Mouse (Mus musculus): Measurements from ENCODE around the gene Adap2. TPM values are rescaled to one million over a fixed set of nuclear protein-coding genes. Genes with fewer than 3 reads are reported as not detected.
"Not testable (repeated sequence)": the region's sequence is repeated elsewhere in the genome, so short reads cannot be mapped to it uniquely, and the experiment has no call there.

The Adap2 gene
- polyA plus RNA-seq, 1 experiment, result 7.0 TPM

DNA sequence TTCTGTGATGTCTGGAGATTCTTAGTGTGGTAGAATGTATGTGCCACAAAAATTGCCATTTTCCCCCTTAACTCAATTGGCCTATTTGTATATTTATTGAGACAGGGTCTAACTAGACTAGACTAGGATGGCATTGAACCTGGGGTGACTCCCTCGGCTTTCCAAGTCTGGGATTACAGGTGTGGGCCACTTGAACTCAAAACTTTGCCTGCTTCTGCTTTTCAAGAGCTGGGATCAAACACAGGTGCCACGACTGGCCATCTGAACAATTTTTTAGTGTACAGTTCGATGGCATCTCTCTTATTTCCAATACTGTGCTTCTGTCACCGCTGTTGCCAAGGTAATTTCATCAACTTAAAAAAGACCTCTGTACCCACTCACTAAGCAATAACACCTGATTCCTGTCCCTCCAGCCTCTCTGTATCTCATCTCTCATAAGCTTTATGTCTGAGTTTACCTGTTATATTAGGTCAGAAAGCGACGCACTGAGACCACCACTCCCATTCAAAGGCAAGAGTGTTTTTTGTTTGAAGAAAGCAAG is 30.7 kb downstream of the Adap2 start:
- H3K4me3 ChIP-seq (replicated peaks; ENCODE audit: extremely low read depth, low read depth, low read length), result peak overlapping the region; percentile 34
- 73% methylated on average over 6 of the region's 6 CpGs for WGBS
- no peak for TF ChIP-seq POLR2A (IDR thresholded peaks at IDR 0.05; ENCODE audit: borderline replicate concordance, extremely low read depth, low read depth, low read length)
- TF ChIP-seq CTCF (IDR thresholded peaks at IDR 0.05; ENCODE audit: insufficient read depth, low read length), result no peak
- peaks cover 2% of the 10 kb centered on the region; the same call in 1 of the 2 replicates for H3K4me1 ChIP-seq (ENCODE audit: control insufficient read depth, insufficient read depth, low read length)
- DNase-seq, result no peak

DNA sequence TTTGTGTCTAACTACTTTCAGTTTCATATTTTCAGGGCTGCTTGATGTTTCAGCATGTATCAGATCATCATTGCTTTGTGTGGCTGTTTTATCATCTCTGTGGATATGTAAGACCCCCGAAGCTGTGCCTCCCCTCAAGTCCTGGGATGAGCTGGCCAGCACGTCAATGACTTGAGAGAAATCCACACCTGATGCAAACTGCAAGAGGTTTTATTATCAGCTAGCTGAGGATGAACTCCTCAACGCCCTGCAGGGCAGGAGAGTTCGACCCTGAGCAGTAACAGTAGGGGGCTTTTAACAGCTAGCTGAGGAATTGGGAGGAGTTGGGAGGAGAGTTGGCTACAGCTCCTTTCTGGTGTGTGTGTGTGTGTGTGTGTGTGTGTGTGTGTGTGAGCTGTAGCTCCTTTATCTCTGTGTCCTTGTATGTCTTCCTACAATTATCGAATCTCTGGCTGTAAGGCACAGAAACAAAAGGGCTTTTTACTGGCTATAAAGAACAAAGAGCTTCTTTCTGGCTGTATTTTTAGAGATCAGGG is 31.6 kb downstream of the Adap2 start:
- not testable (repeated sequence) for H3K4me1 ChIP-seq (ENCODE audit: control insufficient read depth, insufficient read depth, low read length); H3K4me3 ChIP-seq (replicated peaks; ENCODE audit: extremely low read depth, low read depth, low read length); DNase-seq
- WGBS, result 58% methylated on average over 5 of the region's 5 CpGs

DNA sequence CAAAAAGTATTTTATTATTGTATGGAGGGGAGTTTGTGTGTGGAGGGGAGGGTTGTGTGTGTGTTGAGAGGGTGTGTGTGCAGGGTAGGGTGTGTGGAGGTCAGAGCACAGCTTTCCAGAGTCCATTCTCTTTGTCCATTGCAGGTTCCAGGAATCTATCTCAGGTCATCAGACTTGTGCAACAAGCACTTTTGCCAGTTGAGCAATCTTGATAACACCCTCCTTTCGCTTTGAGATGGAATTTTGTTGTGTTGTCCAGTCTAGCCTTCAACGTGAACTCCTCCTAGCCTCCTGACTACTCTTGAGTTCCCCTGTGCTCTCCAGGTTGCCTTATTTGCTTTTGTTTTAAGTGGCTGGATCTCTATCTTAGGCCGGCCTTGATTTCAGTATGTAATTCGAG is 36.4 kb downstream of the Adap2 start:
- peak; percentile 37 for DNase-seq
- no peaks in the 10 kb centered on the region for H3K4me1 ChIP-seq (ENCODE audit: control insufficient read depth, insufficient read depth, low read length)
- 52% methylated on average over 4 of the region's 4 CpGs for WGBS
- TF ChIP-seq CTCF (IDR thresholded peaks at IDR 0.05; ENCODE audit: insufficient read depth, low read length) (no peak), POLR2A (IDR thresholded peaks at IDR 0.05; ENCODE audit: borderline replicate concordance, extremely low read depth, low read depth, low read length) (no peak)
- H3K4me3 ChIP-seq (replicated peaks; ENCODE audit: extremely low read depth, low read depth, low read length), result no peak overlapping the region

DNA sequence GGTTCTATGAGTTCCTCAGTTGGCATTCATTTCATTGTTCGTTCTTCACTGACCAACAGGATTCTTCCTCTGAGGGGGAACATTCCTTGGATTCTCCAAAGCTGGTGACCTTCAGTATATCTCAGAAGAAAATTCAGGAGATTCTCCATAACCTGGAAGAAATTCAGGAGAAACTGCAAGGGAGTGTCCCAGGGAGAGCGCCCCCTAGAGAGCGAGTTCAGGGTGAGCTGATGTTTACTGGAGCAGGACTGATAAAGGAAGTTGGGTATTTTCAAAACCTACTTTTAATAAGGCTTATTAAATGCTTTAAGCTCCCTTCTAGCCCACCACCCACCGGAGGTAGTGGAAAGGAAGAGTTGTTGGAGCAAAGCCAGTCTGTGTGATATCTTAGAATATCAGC is 39.9 kb downstream of the Adap2 start:
- WGBS, result 76% methylated on average over 4 of the region's 4 CpGs
- no peak for DNase-seq
- Histone ChIP-seq H3K4me1 (ENCODE audit: control insufficient read depth, insufficient read depth, low read length) (no peaks in the 10 kb centered on the region), H3K4me3 (replicated peaks; ENCODE audit: extremely low read depth, low read depth, low read length) (no peak overlapping the region)
- TF ChIP-seq POLR2A (IDR thresholded peaks at IDR 0.05; ENCODE audit: borderline replicate concordance, extremely low read depth, low read depth, low read length) (no peak), CTCF (IDR thresholded peaks at IDR 0.05; ENCODE audit: insufficient read depth, low read length) (no peak)

DNA sequence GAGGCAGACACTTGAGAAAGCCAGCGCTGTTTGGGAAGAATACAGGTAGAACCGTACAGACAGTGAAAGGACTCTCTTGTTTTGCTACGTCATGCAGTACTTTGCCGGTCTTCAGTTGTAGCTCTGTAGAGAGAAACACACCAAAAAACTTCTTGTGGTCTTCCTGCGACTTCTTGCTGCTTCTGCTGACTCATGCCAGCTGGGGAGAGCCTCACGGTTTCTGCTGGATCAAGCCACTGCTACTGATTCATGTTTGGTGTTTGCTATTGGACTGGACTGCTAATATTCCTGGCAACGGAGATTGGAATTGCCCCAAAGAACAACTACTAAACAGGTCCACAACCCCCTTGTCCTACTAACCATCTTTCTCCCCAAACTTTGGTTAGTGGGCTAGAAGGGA is 42.4 kb downstream of the Adap2 start:
- no peak for TF ChIP-seq POLR2A (IDR thresholded peaks at IDR 0.05; ENCODE audit: borderline replicate concordance, extremely low read depth, low read depth, low read length)
- no peak for TF ChIP-seq CTCF (IDR thresholded peaks at IDR 0.05; ENCODE audit: insufficient read depth, low read length)
- H3K4me3 ChIP-seq (replicated peaks; ENCODE audit: extremely low read depth, low read depth, low read length), result no peak overlapping the region
- DNase-seq, result no peak
- H3K4me1 ChIP-seq (ENCODE audit: control insufficient read depth, insufficient read depth, low read length), result no peaks in the 10 kb centered on the region
- 84% methylated on average over 7 of the region's 7 CpGs for WGBS

DNA sequence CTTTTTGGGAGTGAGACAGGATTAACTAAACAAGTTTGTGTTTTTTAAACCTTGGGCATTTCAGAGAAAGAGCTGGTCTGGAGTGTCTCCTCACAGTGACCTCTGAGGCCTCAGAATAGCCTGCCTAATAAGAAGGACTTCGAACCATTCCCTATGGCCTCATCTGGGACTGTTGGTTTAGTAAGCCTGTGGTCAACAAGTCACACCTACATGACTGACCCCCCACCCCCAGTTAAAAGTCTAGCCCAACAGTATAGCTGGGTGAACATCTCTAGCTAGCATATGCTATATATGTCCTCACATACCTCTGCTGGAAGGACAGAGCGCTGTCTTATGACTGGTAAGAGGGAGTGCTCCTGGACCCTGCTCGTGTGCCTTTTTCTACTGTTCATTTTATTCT is 45.4 kb downstream of the Adap2 start:
- 96% methylated on average over 3 of the region's 3 CpGs for WGBS
- no peak for DNase-seq

DNA sequence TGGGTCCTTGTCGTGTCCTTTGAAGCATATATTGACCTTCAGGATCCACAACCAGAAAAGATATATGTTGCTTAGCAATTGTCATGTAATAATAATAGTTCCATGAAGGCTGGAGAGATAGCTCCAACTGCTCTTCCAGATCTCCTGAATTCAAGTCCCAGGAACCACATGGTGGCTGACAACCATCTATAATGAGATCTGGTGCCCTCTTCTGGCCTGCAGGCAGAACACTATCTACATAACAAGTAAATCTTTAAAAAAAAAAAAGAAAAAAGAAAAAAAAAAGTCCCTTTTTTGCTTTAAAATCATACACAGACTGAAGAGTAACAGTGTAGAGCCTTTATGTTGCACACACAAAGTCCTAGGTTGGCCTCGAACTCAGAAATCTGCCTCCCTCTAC is 45.9 kb downstream of the Adap2 start:
- WGBS, result 99% methylated on average over 2 of the region's 2 CpGs
- no peak overlapping the region for H3K4me3 ChIP-seq (replicated peaks; ENCODE audit: extremely low read depth, low read depth, low read length)
- TF ChIP-seq CTCF (IDR thresholded peaks at IDR 0.05; ENCODE audit: insufficient read depth, low read length) (no peak), POLR2A (IDR thresholded peaks at IDR 0.05; ENCODE audit: borderline replicate concordance, extremely low read depth, low read depth, low read length) (no peak)
- no peak for DNase-seq
- H3K4me1 ChIP-seq (ENCODE audit: control insufficient read depth, insufficient read depth, low read length), result no peaks in the 10 kb centered on the region

More for the DNA sequence above, 45.4 kb downstream of the Adap2 start:
- TF ChIP-seq POLR2A (IDR thresholded peaks at IDR 0.05; ENCODE audit: borderline replicate concordance, extremely low read depth, low read depth, low read length) (no peak), CTCF (IDR thresholded peaks at IDR 0.05; ENCODE audit: insufficient read depth, low read length) (no peak)
- H3K4me1 ChIP-seq (ENCODE audit: control insufficient read depth, insufficient read depth, low read length), result no peaks in the 10 kb centered on the region
- no peak overlapping the region for H3K4me3 ChIP-seq (replicated peaks; ENCODE audit: extremely low read depth, low read depth, low read length)

DNA sequence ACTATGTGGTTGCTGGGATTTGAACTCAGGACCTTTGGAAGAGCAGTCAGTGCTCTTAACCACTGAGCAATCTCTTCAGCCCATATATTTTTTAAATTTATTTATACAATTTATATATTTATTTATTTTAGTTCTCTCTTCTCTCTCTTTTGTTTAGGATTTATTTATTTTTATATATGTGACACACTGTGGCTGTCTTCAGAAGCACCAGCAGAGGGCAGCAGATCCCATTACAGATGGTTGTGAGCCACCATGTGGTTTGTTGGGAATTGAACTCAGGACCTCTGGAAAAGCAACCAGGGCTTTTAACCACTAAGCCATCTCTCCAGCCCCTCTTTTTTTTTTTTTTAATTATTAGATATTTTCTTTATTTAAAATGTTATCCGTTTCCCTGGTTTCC is 46.4 kb downstream of the Adap2 start:
- Histone ChIP-seq H3K4me3 (replicated peaks; ENCODE audit: extremely low read depth, low read depth, low read length) (no peak overlapping the region), H3K4me1 (ENCODE audit: control insufficient read depth, insufficient read depth, low read length) (no peaks in the 10 kb centered on the region)
- WGBS, result 85% methylated on average over 1 of the region's 1 CpGs
- DNase-seq, result no peak
- no peak for TF ChIP-seq POLR2A (IDR thresholded peaks at IDR 0.05; ENCODE audit: borderline replicate concordance, extremely low read depth, low read depth, low read length)
- TF ChIP-seq CTCF (IDR thresholded peaks at IDR 0.05; ENCODE audit: insufficient read depth, low read length), result peak; percentile 34; the same call in 1 of the 2 replicates

DNA sequence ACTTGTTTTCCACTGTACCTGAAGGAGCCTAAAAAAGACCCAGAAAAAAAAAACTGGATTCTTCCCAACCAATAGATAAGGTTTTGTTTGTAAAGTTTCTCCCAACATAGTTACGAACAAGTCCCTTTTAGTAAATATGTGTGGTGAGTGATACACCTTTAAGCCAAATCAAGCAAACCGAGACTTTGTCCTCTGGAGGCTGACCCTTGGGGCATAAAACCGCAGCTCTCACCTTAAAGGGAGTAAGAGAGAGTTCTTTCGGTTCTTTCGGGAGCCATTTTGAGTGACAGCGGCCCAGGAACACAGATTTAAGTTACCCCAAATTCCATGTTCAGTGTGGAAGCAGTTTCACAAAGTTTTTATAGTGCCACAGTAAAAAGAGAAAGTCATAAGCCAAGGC is 48.4 kb downstream of the Adap2 start:
- no peak for DNase-seq
- 77% methylated on average over 6 of the region's 6 CpGs for WGBS
- TF ChIP-seq POLR2A (IDR thresholded peaks at IDR 0.05; ENCODE audit: borderline replicate concordance, extremely low read depth, low read depth, low read length) (no peak), CTCF (IDR thresholded peaks at IDR 0.05; ENCODE audit: insufficient read depth, low read length) (no peak)
- Histone ChIP-seq H3K4me3 (replicated peaks; ENCODE audit: extremely low read depth, low read depth, low read length) (no peak overlapping the region), H3K4me1 (ENCODE audit: control insufficient read depth, insufficient read depth, low read length) (no peaks in the 10 kb centered on the region)

DNA sequence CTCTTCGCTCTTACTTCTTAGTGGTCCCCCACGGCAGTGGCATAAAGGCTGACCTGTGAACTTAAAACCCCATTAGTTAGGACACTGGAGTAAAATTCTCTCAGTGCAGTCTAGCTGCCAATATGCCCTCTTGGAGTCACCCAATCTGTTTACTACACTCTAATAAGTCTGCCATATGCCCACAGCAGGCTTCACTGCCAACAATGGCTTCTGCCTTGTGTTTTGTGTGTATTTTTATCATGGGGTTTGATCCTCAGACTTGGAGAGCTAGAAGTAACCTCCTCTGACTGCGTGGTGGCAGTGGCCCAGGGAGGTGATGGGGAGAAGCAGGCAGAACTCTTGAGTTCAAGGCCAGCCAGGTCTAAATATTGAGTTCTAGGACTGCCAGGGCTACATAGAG is 50.1 kb downstream of the Adap2 start:
- TF ChIP-seq CTCF (IDR thresholded peaks at IDR 0.05; ENCODE audit: insufficient read depth, low read length) (no peak), POLR2A (IDR thresholded peaks at IDR 0.05; ENCODE audit: borderline replicate concordance, extremely low read depth, low read depth, low read length) (no peak)
- WGBS, result 70% methylated on average over 3 of the region's 3 CpGs
- DNase-seq, result no peak
- Histone ChIP-seq H3K4me3 (replicated peaks; ENCODE audit: extremely low read depth, low read depth, low read length) (no peak overlapping the region), H3K4me1 (ENCODE audit: control insufficient read depth, insufficient read depth, low read length) (no peaks in the 10 kb centered on the region)

All from lung, adult 2 months (tissue).